Mouse (Mus musculus) stomach, embryonic 16.5 days (tissue): ENCODE measurements around the gene Atraid. TPM values are rescaled to one million over a fixed set of nuclear protein-coding genes. Genes with fewer than 3 reads are reported as not detected.
"Not testable (repeated sequence)": the region's sequence is repeated elsewhere in the genome, so short reads cannot be mapped to it uniquely, and the experiment has no call there.

ENCODE experiments used
- ATAC-seq: fragments of 200-750 bp; cut with Nextera tagmentation; 2 replicates; pipeline ENCODE4 v1.8.0; 2017; ENCODE audit warnings: moderate number of reproducible peaks, moderate TSS enrichment; ENCODE audit not compliant: insufficient read depth, low FRiP score
- H3K27ac ChIP-seq: fragments of 300-500 bp; sonication (generic); 2 replicates; pipeline ENCODE4 v1.5.1; 2014; ENCODE audit warnings: low read length
- H3K27me3 ChIP-seq: fragments of 300-500 bp; sonication (generic); 2 replicates; pipeline ENCODE4 v1.6.1; 2014; ENCODE audit warnings: low read length, control low read depth, mixed read lengths; ENCODE audit not compliant: control insufficient read depth, insufficient read depth
- H3K36me3 ChIP-seq: fragments of 300-500 bp; sonication (generic); 2 replicates; pipeline ENCODE4 v1.6.1; 2014; ENCODE audit warnings: low read length; ENCODE audit not compliant: control insufficient read depth, insufficient read depth
- H3K4me1 ChIP-seq: fragments of 300-500 bp; sonication (generic); 2 replicates; pipeline ENCODE4 v1.6.1; 2014; ENCODE audit warnings: low read length, control low read depth, mixed read lengths; ENCODE audit not compliant: control insufficient read depth, insufficient read depth
- H3K4me2 ChIP-seq: fragments of 300-500 bp; sonication (generic); 2 replicates; pipeline ENCODE4 v1.6.1; 2014; ENCODE audit warnings: low read depth, low read length, mixed read lengths
- H3K4me3 ChIP-seq: fragments of 300-500 bp; sonication (generic); replicated peaks from 2 replicates; pipeline ENCODE4 v1.5.1; 2014; ENCODE audit warnings: mild to moderate bottlenecking, low read length
- H3K9ac ChIP-seq: fragments of 300-500 bp; sonication (generic); 2 replicates; pipeline ENCODE4 v1.6.1; 2014; ENCODE audit warnings: low read length
- H3K9me3 ChIP-seq: fragments of 300-500 bp; sonication (generic); replicated peaks from 2 replicates; pipeline ENCODE4 v1.6.1; 2016; ENCODE audit warnings: low read length, control low read depth; ENCODE audit not compliant: control insufficient read depth
- WGBS: fragments of 180-500 bp; shearing (Covaris S2); extraction: QIAGEN DNeasy Blood & Tissue Kit; methylation state at CpG from one replicate; pipeline ENCODE4 v1.1.7; 2014; 5-methylcytosine and 5-hydroxymethylcytosine counted together
- polyA plus RNA-seq: library from polyadenylated mRNA; unstranded; fragments of >200 nt; fragmentation: Nextera tagmentation; extraction: Ambion mirVana; gene quantifications from 2 replicates; pipeline ENCODE4 v1.2.1, GENCODE M21; 2015

The Atraid gene
- polyA plus RNA-seq, 1 experiment from 2014 or later: 167 TPM

GRCm38 (mm10) chr5:31022690-31023089 is 25.4 kb upstream of the Atraid start:
- no peaks in the 10 kb centered on the region for H3K36me3 ChIP-seq
- no peak overlapping the region for H3K4me2 ChIP-seq
- 33% methylated on average over 1 of the region's 1 CpGs for WGBS
- no peaks in the 10 kb centered on the region for H3K4me1 ChIP-seq
- no peak overlapping the region for H3K9ac ChIP-seq
- no peaks in the 10 kb centered on the region for H3K9me3 ChIP-seq
- no peaks in the 10 kb centered on the region for H3K27me3 ChIP-seq
- no peak for ATAC-seq
- no peak overlapping the region for H3K4me3 ChIP-seq
- H3K27ac ChIP-seq: no peak overlapping the region

- H3K4me1 ChIP-seq: no peaks in the 10 kb centered on the region
- WGBS: 27% methylated on average over 4 of the region's 4 CpGs
- no peaks in the 10 kb centered on the region for H3K9me3 ChIP-seq
- no peak overlapping the region for H3K4me2 ChIP-seq
- no peak for ATAC-seq
- H3K27ac ChIP-seq: no peak overlapping the region
- H3K36me3 ChIP-seq: no peaks in the 10 kb centered on the region
- H3K4me3 ChIP-seq: no peak overlapping the region
- no peak overlapping the region for H3K9ac ChIP-seq
- no peaks in the 10 kb centered on the region for H3K27me3 ChIP-seq
Measured at GRCm38 (mm10) chr5:31023254-31023653, 24.9 kb upstream of the Atraid start.

GRCm38 (mm10) chr5:31024641-31025040 is 23.5 kb upstream of the Atraid start:
- Histone ChIP-seq H3K4me3 (no peak overlapping the region), H3K27ac (no peak overlapping the region), H3K9ac (no peak overlapping the region), H3K36me3 (no peaks in the 10 kb centered on the region), H3K4me1 (no peaks in the 10 kb centered on the region), H3K9me3 (no peaks in the 10 kb centered on the region), H3K27me3 (no peaks in the 10 kb centered on the region), H3K4me2 (no peak overlapping the region)
- no peak for ATAC-seq

- no peak overlapping the region for H3K4me2 ChIP-seq
- WGBS: 73% methylated on average over 4 of the region's 4 CpGs
- no peaks in the 10 kb centered on the region for H3K27me3 ChIP-seq
- H3K36me3 ChIP-seq: no peaks in the 10 kb centered on the region
- no peak for ATAC-seq
- H3K4me1 ChIP-seq: no peaks in the 10 kb centered on the region
- no peaks in the 10 kb centered on the region for H3K9me3 ChIP-seq
- no peak overlapping the region for H3K4me3 ChIP-seq
- H3K27ac ChIP-seq: no peak overlapping the region
- H3K9ac ChIP-seq: no peak overlapping the region
Measured at GRCm38 (mm10) chr5:31030926-31031325, 17.2 kb upstream of the Atraid start.

- WGBS: 84% methylated on average over 8 of the region's 8 CpGs
- Histone ChIP-seq H3K9me3 (no peaks in the 10 kb centered on the region), H3K27ac (no peak overlapping the region), H3K4me3 (no peak overlapping the region), H3K36me3 (no peaks in the 10 kb centered on the region), H3K4me1 (no peaks in the 10 kb centered on the region), H3K27me3 (no peaks in the 10 kb centered on the region), H3K4me2 (no peak overlapping the region), H3K9ac (no peak overlapping the region)
- no peak for ATAC-seq
Measured at GRCm38 (mm10) chr5:31031508-31031907, 16.6 kb upstream of the Atraid start.

- Histone ChIP-seq H3K9ac (no peak overlapping the region), H3K4me1 (no peaks in the 10 kb centered on the region), H3K9me3 (no peaks in the 10 kb centered on the region), H3K4me2 (no peak overlapping the region), H3K36me3 (no peaks in the 10 kb centered on the region), H3K27me3 (no peaks in the 10 kb centered on the region), H3K27ac (no peak overlapping the region), H3K4me3 (no peak overlapping the region)
- WGBS: 91% methylated on average over 6 of the region's 6 CpGs
- no peak for ATAC-seq
Measured at GRCm38 (mm10) chr5:31034669-31035068, 13.4 kb upstream of the Atraid start.

- not testable (repeated sequence) for H3K4me1 ChIP-seq, H3K4me3 ChIP-seq, H3K4me2 ChIP-seq, H3K36me3 ChIP-seq, H3K9ac ChIP-seq, H3K27ac ChIP-seq, H3K9me3 ChIP-seq, ATAC-seq, H3K27me3 ChIP-seq
- 79% methylated on average over 11 of the region's 11 CpGs for WGBS
Measured at GRCm38 (mm10) chr5:31036556-31036955, 11.6 kb upstream of the Atraid start.

- WGBS: 84% methylated on average over 7 of the region's 7 CpGs
- no peak overlapping the region for H3K4me2 ChIP-seq
- no peak for ATAC-seq
- no peak overlapping the region for H3K27ac ChIP-seq
- H3K27me3 ChIP-seq: no peaks in the 10 kb centered on the region
- no peaks in the 10 kb centered on the region for H3K9me3 ChIP-seq
- no peak overlapping the region for H3K9ac ChIP-seq
- H3K36me3 ChIP-seq: no peaks in the 10 kb centered on the region
- no peaks in the 10 kb centered on the region for H3K4me1 ChIP-seq
- no peak overlapping the region for H3K4me3 ChIP-seq
Measured at GRCm38 (mm10) chr5:31038171-31038845, 9.8 kb upstream of the Atraid start.

- Histone ChIP-seq H3K27ac (no peak overlapping the region), H3K9ac (no peak overlapping the region), H3K27me3 (no peaks in the 10 kb centered on the region), H3K9me3 (no peaks in the 10 kb centered on the region), H3K4me1 (peaks cover 7% of the 10 kb centered on the region; the same call in 1 of the 2 replicates), H3K36me3 (no peaks in the 10 kb centered on the region), H3K4me3 (no peak overlapping the region), H3K4me2 (no peak overlapping the region)
- 88% methylated on average over 6 of the region's 6 CpGs for WGBS
- ATAC-seq: no peak
Measured at GRCm38 (mm10) chr5:31046416-31046815, 1.7 kb upstream of the Atraid start.
